Mouse (Mus musculus) embryonic facial prominence, embryonic 12.5 days (tissue): ENCODE data around the gene Shroom1. TPM values are rescaled to one million over a fixed set of nuclear protein-coding genes. Genes with fewer than 3 reads are reported as not detected.

Source experiments
- ATAC-seq: fragments of 200-750 bp; cut with Nextera tagmentation; 2 replicates; pipeline ENCODE4 v1.8.0; 2017; ENCODE audit not compliant: insufficient number of reproducible peaks, insufficient read depth, low FRiP score, low TSS enrichment
- H3K27ac ChIP-seq: fragments of 300-500 bp; sonication (generic); 2 replicates; pipeline ENCODE4 v1.5.1; 2016; ENCODE audit warnings: mild to moderate bottlenecking
- H3K27me3 ChIP-seq: fragments of 300-500 bp; sonication (generic); 2 replicates; pipeline ENCODE4 v1.6.1; 2016; ENCODE audit warnings: mild to moderate bottlenecking, moderate library complexity
- H3K36me3 ChIP-seq: fragments of 300-500 bp; sonication (generic); 2 replicates; pipeline ENCODE4 v1.6.1; 2016; ENCODE audit warnings: mild to moderate bottlenecking
- H3K4me1 ChIP-seq: fragments of 300-500 bp; sonication (generic); 2 replicates; pipeline ENCODE4 v1.6.1; 2016
- H3K4me2 ChIP-seq: fragments of 300-500 bp; sonication (generic); replicated peaks from 2 replicates; pipeline ENCODE4 v1.6.1; 2016; ENCODE audit warnings: mild to moderate bottlenecking, moderate library complexity
- H3K4me3 ChIP-seq: fragments of 300-500 bp; sonication (generic); 2 replicates; pipeline ENCODE4 v1.5.1; 2016; ENCODE audit warnings: mild to moderate bottlenecking
- H3K9ac ChIP-seq: fragments of 300-500 bp; sonication (generic); 2 replicates; pipeline ENCODE4 v1.6.1; 2016; ENCODE audit warnings: mild to moderate bottlenecking, moderate library complexity
- H3K9me3 ChIP-seq: fragments of 300-500 bp; sonication (generic); 2 replicates; pipeline ENCODE4 v1.6.1; 2016; ENCODE audit warnings: mild to moderate bottlenecking, moderate library complexity
- WGBS: fragments of 180-500 bp; shearing (Covaris S2); methylation state at CpG from one replicate; pipeline ENCODE4 v1.1.7; 2016; 5-methylcytosine and 5-hydroxymethylcytosine counted together
- polyA plus RNA-seq: library from polyadenylated mRNA; unstranded; fragments of >200 nt; fragmentation: Nextera tagmentation; extraction: Ambion mirVana; gene quantifications from 2 replicates; pipeline ENCODE4 v1.2.1, GENCODE M21; 2016

The Shroom1 gene
- polyA plus RNA-seq, 1 experiment from 2014 or later, result 6.5 TPM

DNA sequence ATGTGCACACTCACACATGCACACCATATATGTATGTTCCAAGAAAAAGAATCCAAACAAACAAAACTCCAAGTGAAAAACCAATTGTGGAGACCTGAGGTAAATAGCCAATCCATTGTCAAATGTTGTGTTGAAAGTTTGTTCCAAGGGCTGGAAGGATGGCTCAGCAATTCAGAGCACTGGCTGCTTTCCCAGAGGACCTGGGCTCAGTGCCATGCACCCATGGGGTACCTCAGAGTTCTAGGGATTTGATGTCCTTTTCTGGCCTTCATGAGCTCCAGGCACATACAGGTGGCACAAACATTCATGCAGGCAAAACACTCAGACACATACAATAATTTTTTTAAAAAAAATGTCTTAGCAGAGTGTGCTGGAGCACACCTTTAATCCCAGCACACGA, 8.5 kb upstream of the Shroom1 start:
- Histone ChIP-seq H3K4me3 (no peak overlapping the region), H3K27ac (no peak overlapping the region), H3K27me3 (no peaks in the 10 kb centered on the region), H3K4me1 (no peaks in the 10 kb centered on the region), H3K36me3 (no peaks in the 10 kb centered on the region), H3K4me2 (no peak overlapping the region), H3K9me3 (no peaks in the 10 kb centered on the region), H3K9ac (no peak overlapping the region)
- no peak for ATAC-seq
- 76% methylated on average over 1 of the region's 1 CpGs for WGBS

DNA sequence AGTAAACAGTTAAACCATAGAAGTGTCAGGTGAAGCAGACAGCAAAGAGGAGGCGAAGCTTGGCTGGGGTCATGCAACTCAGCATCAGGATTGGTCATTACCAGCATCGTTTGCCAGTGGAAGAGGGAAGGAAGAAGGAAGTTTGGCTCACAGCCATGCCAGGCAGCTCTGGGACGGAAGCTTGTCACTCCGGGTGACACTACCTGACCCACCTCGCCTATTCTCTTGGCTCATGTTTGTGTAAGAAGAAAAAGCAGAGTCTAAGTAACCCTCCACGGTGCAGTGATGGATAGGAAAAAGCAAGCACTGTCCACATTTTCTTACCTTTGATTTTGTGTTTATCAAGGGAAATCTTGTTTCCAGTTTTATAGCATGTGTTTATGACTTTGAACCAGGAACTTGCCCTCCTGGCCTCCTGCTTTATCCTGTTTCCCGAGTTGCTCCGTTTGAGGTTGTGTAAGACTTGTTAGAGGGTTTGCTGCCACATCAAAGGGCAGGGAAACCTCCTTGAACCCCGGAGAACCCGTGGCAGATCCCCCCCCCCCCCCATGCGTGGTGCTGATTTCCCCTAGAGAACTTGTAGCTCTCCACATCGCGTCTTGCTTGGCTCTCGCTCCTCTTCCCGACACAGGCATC, 6.8 kb upstream of the Shroom1 start:
- no peak for ATAC-seq
- Histone ChIP-seq H3K36me3 (no peaks in the 10 kb centered on the region), H3K4me2 (no peak overlapping the region), H3K4me3 (no peak overlapping the region), H3K27me3 (no peaks in the 10 kb centered on the region), H3K4me1 (no peaks in the 10 kb centered on the region), H3K27ac (no peak overlapping the region), H3K9me3 (no peaks in the 10 kb centered on the region), H3K9ac (no peak overlapping the region)
- 62% methylated on average over 15 of the region's 15 CpGs for WGBS

- H3K9ac ChIP-seq, result no peak overlapping the region
- no peak overlapping the region for H3K27ac ChIP-seq
- no peak for ATAC-seq
- no peak overlapping the region for H3K4me2 ChIP-seq
- no peaks in the 10 kb centered on the region for H3K9me3 ChIP-seq
- H3K4me1 ChIP-seq, result no peaks in the 10 kb centered on the region
- no peaks in the 10 kb centered on the region for H3K27me3 ChIP-seq
- no peak overlapping the region for H3K4me3 ChIP-seq
- H3K36me3 ChIP-seq, result no peaks in the 10 kb centered on the region
- 64% methylated on average over 2 of the region's 2 CpGs for WGBS
Observed at GRCm38 (mm10) chr11:53451361-53451760, 5.6 kb upstream of the Shroom1 start.

- 95% methylated on average over 9 of the region's 9 CpGs for WGBS
- no peaks in the 10 kb centered on the region for H3K36me3 ChIP-seq
- no peak overlapping the region for H3K4me2 ChIP-seq
- no peaks in the 10 kb centered on the region for H3K9me3 ChIP-seq
- no peak overlapping the region for H3K9ac ChIP-seq
- H3K4me3 ChIP-seq, result no peak overlapping the region
- no peaks in the 10 kb centered on the region for H3K4me1 ChIP-seq
- H3K27ac ChIP-seq, result no peak overlapping the region
- no peak for ATAC-seq
- H3K27me3 ChIP-seq, result no peaks in the 10 kb centered on the region
Observed at GRCm38 (mm10) chr11:53452396-53452795, 4.6 kb upstream of the Shroom1 start.

DNA sequence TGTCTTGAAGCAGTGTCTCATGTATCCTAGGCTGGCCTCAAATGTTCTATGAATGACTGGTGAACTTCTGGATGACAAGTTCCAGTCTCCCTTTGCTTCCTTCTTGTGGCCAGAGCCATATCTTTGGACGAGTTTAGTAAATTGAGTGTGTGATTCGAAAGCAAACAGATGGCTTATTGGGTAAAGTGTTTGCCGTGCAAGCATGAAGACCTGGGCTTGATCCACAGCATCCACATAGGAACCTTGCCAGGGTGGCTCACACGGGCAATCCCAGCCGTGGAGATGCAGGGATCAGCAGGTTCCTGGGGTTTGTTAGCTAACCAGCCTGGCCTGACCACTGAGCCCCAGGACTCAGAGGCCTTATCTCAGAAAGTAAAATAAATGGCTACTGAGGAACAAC, 4.0 kb upstream of the Shroom1 start:
- H3K4me3 ChIP-seq, result no peak overlapping the region
- H3K4me1 ChIP-seq, result no peaks in the 10 kb centered on the region
- no peak overlapping the region for H3K4me2 ChIP-seq
- no peaks in the 10 kb centered on the region for H3K9me3 ChIP-seq
- 83% methylated on average over 5 of the region's 5 CpGs for WGBS
- no peak overlapping the region for H3K9ac ChIP-seq
- H3K27me3 ChIP-seq, result no peaks in the 10 kb centered on the region
- H3K27ac ChIP-seq, result no peak overlapping the region
- no peaks in the 10 kb centered on the region for H3K36me3 ChIP-seq
- ATAC-seq, result no peak

DNA sequence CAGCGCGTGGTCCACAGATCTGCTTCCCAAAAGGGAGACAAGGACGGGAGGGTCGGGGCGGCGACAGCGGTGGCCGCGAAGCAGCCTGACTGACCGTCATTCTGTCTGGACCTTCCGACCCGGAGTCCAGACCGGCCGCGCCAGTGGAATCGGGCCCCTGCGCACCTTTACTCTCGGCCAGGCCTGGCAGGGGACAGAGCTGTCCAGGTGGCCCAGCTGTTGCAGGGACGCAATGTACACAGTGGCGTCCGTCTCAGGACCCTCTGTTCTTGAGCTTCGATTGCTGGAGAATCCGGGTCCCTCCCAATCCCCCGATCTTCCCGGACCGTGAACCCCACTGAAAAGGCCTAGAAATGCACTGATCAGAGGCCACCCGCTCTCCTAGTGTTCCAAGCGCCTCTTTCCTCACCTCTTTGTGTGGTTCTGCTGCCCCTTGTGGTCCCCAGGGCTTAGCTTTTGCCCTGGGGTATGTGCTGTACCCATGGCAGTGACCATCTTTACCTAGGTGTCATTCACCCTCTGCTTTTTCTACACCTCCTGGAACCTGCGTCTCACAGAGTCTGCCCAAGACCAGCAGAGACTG, 458 bp downstream of the Shroom1 start:
- Histone ChIP-seq H3K4me2 (peak overlapping the region; percentile 54), H3K4me1 (no peaks in the 10 kb centered on the region), H3K4me3 (peak overlapping the region; percentile 50), H3K27ac (no peak overlapping the region), H3K27me3 (peaks cover 15% of the 10 kb centered on the region), H3K36me3 (no peaks in the 10 kb centered on the region), H3K9ac (peak overlapping the region; percentile 58), H3K9me3 (no peaks in the 10 kb centered on the region)
- WGBS, result 4% methylated on average over 29 of the region's 29 CpGs
- ATAC-seq, result no peak

GRCm38 (mm10) chr11:53458996-53459395, 2.0 kb downstream of the Shroom1 start:
- no peak overlapping the region for H3K27ac ChIP-seq
- peaks cover 10% of the 10 kb centered on the region for H3K4me1 ChIP-seq
- peaks cover 30% of the 10 kb centered on the region for H3K27me3 ChIP-seq
- no peak overlapping the region for H3K4me2 ChIP-seq
- H3K9ac ChIP-seq, result no peak overlapping the region
- ATAC-seq, result no peak
- 73% methylated on average over 3 of the region's 3 CpGs for WGBS
- H3K36me3 ChIP-seq, result no peaks in the 10 kb centered on the region
- no peak overlapping the region for H3K4me3 ChIP-seq
- no peaks in the 10 kb centered on the region for H3K9me3 ChIP-seq

DNA sequence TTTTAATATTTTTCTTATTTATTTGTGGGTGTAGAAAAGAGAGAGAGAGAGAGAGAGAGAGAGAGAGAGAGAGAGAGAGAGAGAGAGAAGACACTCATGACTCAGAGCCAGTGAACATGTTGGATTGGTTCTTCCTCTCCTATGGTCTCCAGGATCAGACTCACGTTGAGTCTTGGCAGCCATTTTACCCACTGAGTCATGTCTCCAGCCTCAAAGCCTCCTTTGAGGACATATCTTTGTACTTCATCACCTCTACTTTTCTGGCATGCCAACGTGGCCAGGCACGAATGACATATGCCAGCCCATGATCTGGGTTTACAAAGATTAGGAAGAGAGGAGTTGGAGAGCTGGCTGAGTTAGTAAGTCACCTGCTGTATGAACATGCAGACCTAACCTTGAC, 3.2 kb downstream of the Shroom1 start:
- WGBS, result 84% methylated on average over 3 of the region's 3 CpGs
- no peak for ATAC-seq
- H3K4me1 ChIP-seq, result peaks cover 11% of the 10 kb centered on the region
- H3K27ac ChIP-seq, result no peak overlapping the region
- no peak overlapping the region for H3K9ac ChIP-seq
- no peak overlapping the region for H3K4me3 ChIP-seq
- H3K36me3 ChIP-seq, result no peaks in the 10 kb centered on the region
- peaks cover 42% of the 10 kb centered on the region for H3K27me3 ChIP-seq
- no peaks in the 10 kb centered on the region for H3K9me3 ChIP-seq
- H3K4me2 ChIP-seq, result no peak overlapping the region

DNA sequence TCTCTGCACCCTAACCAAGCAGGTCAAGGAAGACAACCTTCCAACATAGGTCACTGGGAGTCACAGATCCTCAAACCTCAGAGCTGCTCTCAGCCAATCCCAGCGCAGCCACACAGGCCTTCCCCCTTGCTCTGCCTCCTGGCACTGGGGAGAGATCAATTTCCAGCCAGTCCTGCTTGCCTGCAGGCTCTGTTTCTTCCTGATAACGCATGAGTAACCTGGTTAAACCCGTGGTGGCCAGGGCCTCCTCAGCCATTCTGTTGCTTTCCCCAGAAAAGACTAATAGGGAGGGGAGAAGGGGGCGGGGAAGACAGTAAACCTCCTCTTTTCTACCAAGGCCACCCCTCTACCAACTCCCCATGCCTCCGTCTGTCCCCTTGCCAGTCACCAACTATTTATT, 4.7 kb downstream of the Shroom1 start:
- peaks cover 55% of the 10 kb centered on the region for H3K27me3 ChIP-seq
- no peak overlapping the region for H3K4me3 ChIP-seq
- no peak overlapping the region for H3K9ac ChIP-seq
- H3K27ac ChIP-seq, result no peak overlapping the region
- H3K9me3 ChIP-seq, result no peaks in the 10 kb centered on the region
- H3K4me2 ChIP-seq, result no peak overlapping the region
- H3K4me1 ChIP-seq, result peaks cover 13% of the 10 kb centered on the region
- 16% methylated on average over 5 of the region's 5 CpGs for WGBS
- no peak for ATAC-seq
- no peaks in the 10 kb centered on the region for H3K36me3 ChIP-seq

DNA sequence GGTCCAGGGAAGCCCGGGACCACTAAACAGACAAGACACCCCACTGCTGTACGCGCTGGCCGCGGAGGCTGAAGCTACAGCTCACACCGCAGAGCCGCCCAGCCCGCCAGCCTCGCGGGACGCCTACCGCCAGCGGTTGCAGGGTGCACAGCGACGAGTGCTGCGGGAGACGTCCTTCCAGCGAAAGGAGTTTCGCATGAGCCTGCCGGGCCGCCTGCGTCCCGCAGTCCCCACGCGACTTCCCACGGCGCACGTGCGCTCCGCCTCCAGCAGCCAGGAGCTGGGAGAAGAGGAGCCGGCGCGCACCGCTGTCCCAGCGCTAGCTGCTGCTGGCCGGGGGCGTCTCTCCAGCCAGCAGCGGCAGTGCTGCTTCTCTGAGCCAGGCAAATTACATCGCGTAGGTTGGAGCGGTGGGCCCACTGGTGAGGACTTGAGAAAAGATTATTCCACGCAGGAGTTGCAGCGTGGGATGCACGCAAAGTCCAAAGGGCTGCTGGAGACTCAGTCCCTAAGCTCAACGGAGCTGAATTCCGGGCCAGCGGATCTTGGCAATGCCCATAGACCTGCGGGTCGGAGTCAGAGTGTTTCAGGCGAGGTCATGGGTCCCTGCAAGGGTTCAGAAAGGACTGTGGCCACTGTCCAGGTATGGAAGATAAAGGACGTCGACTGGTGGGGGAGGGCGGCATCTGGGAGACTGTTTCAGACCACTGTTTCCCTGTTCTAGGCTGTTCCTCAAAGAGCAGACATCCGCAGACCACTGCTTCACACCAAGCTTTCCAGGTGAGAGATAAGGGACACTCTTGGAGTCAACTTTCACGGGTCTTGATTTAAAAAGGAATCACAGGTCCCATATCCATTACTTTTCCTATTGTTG, 6.8 kb downstream of the Shroom1 start:
- H3K4me1 ChIP-seq, result peaks cover 15% of the 10 kb centered on the region
- no peak for ATAC-seq
- H3K9me3 ChIP-seq, result no peaks in the 10 kb centered on the region
- no peaks in the 10 kb centered on the region for H3K36me3 ChIP-seq
- peak overlapping the region; percentile 41 for H3K4me3 ChIP-seq
- H3K4me2 ChIP-seq, result peak overlapping the region; percentile 79
- H3K27ac ChIP-seq, result no peak overlapping the region
- peak overlapping the region; percentile 50; the same call in 1 of the 2 replicates for H3K9ac ChIP-seq
- peaks cover 70% of the 10 kb centered on the region for H3K27me3 ChIP-seq
- WGBS, result 6% methylated on average over 55 of the region's 55 CpGs

DNA sequence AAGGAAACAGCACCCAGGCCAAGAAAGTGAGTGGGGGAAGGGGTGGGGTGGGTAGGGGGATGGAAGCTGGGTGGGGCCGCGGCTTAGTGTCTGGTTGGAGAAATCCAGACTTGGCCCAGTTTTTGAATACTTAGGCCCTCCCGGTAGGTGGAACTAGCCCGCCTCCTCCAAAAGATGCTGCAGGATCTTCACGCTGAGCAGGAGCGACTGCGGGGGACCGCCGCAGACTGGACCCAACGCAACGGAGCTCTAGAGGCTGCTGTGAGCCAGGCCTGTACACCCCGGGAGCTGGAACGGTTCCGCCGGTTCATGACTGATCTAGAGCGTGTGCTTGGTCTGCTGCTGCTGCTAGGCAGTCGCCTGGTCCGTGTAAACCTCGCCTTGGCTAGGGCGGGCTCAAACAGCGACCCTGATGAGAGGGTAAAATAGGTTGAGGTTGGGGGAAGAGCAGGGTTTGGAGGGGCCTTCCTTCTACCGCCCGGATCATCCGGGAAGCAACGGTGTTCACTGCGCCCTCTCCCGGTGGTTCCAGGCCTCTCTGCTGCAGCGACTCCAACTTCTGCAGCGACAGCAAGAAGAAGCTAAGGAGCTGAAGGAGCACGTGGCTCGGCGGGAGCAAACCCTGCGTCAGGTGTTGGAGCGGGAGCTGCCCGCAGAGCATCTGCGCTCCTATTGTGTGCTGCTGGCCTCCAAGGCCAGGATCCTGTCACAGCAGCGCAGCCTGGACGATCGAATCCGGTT, 9.4 kb downstream of the Shroom1 start:
- Histone ChIP-seq H3K4me2 (peak overlapping the region; percentile 42), H3K4me1 (peaks cover 28% of the 10 kb centered on the region), H3K27ac (no peak overlapping the region), H3K9ac (peak overlapping the region; percentile 30; the same call in 1 of the 2 replicates), H3K9me3 (no peaks in the 10 kb centered on the region), H3K4me3 (peak overlapping the region; percentile 27), H3K27me3 (peaks cover 86% of the 10 kb centered on the region), H3K36me3 (no peaks in the 10 kb centered on the region)
- WGBS, result 6% methylated on average over 40 of the region's 40 CpGs
- ATAC-seq, result 0 out of 2 replicates have a peak, but pooled peaks have one; percentile 8
